Mouse (Mus musculus): Measurements from ENCODE around the gene Atg3. TPM values are rescaled to one million over a fixed set of nuclear protein-coding genes. Genes with fewer than 3 reads are reported as not detected.

Atg3 gene
- total RNA-seq, 1 experiment, result 14.0 TPM

- H3K4me1 ChIP-seq (ENCODE audit: control insufficient read depth in 2 of 2, insufficient read depth in 2 of 2, low read length in 2 of 2, poor library complexity in 1 of 2), result peaks cover 0 to 4% of the 10 kb centered on the region in 2 experiments; a peak in 2 of 4 replicates
- DNase-seq (ENCODE audit: low read depth, low spot score), result peak; percentile 2
- no peak overlapping the region for H3K4me3 ChIP-seq (ENCODE audit: insufficient read depth in 1 of 2, low read depth in 1 of 2, low read length in 2 of 2, poor library complexity in 1 of 2, severe bottlenecking in 1 of 2)
- TF ChIP-seq ZC3H11A (IDR thresholded peaks at IDR 0.05; ENCODE audit: borderline replicate concordance, low read depth, low read length) (no peak), MAFK (IDR thresholded peaks at IDR 0.05; ENCODE audit: insufficient read depth, low read depth, low read length) (no peak), ZNF384 (IDR thresholded peaks at IDR 0.05; ENCODE audit: low read depth, low read length) (no peak), CHD2 (IDR thresholded peaks at IDR 0.05; ENCODE audit: low read depth, low read length) (no peak), HCFC1 (IDR thresholded peaks at IDR 0.05; ENCODE audit: borderline replicate concordance, insufficient read depth, low read length) (no peak)
- no peaks in the 10 kb centered on the region for H3K9me3 ChIP-seq (ENCODE audit: control insufficient read depth, insufficient read depth, low read depth, low read length)
- in situ Hi-C loops (cut with MboI; ENCODE audit: low sequenced_read_pairs in 2 of 2, unreplicated experiment in 2 of 2), result no loop called here
- H3K36me3 ChIP-seq (ENCODE audit: control insufficient read depth, insufficient read depth, low read length, poor library complexity, severe bottlenecking), result no peaks in the 10 kb centered on the region
- no peak overlapping the region for H3K27ac ChIP-seq (ENCODE audit: insufficient read depth, low read depth, low read length, poor library complexity, severe bottlenecking)
- no peak overlapping the region for H3K9ac ChIP-seq (ENCODE audit: insufficient read depth, low read depth, low read length, poor library complexity, severe bottlenecking)
Observed at GRCm38 (mm10) chr16:45224431-45225008, 65.9 kb downstream of the Atg3 start.

- DNase-seq (ENCODE audit: low read depth, low spot score), result no peak
Observed at GRCm38 (mm10) chr16:45227002-45227401, 68.4 kb downstream of the Atg3 start.

GRCm38 (mm10) chr16:45231296-45231695 lies 72.7 kb downstream of the Atg3 start:
- no peak overlapping the region for H3K4me3 ChIP-seq (ENCODE audit: insufficient read depth in 1 of 2, low read depth in 1 of 2, low read length in 2 of 2, poor library complexity in 1 of 2, severe bottlenecking in 1 of 2)
- TF ChIP-seq CHD2 (IDR thresholded peaks at IDR 0.05; ENCODE audit: low read depth, low read length) (no peak), MAFK (IDR thresholded peaks at IDR 0.05; ENCODE audit: insufficient read depth, low read depth, low read length) (no peak), ZC3H11A (IDR thresholded peaks at IDR 0.05; ENCODE audit: borderline replicate concordance, low read depth, low read length) (no peak), HCFC1 (IDR thresholded peaks at IDR 0.05; ENCODE audit: borderline replicate concordance, insufficient read depth, low read length) (no peak), ZNF384 (IDR thresholded peaks at IDR 0.05; ENCODE audit: low read depth, low read length) (no peak)
- no peaks in the 10 kb centered on the region for H3K4me1 ChIP-seq (ENCODE audit: control insufficient read depth in 2 of 2, insufficient read depth in 2 of 2, low read length in 2 of 2, poor library complexity in 1 of 2)

More at GRCm38 (mm10) chr16:45227002-45227401, 68.4 kb downstream of the Atg3 start:
- Histone ChIP-seq H3K27ac (ENCODE audit: insufficient read depth, low read depth, low read length, poor library complexity, severe bottlenecking) (no peak overlapping the region), H3K4me1 (ENCODE audit: control insufficient read depth in 2 of 2, insufficient read depth in 2 of 2, low read length in 2 of 2, poor library complexity in 1 of 2) (peaks cover 0 to 4% of the 10 kb centered on the region in 2 experiments; a peak in 2 of 4 replicates), H3K9ac (ENCODE audit: insufficient read depth, low read depth, low read length, poor library complexity, severe bottlenecking) (no peak overlapping the region), H3K4me3 (ENCODE audit: insufficient read depth in 1 of 2, low read depth in 1 of 2, low read length in 2 of 2, poor library complexity in 1 of 2, severe bottlenecking in 1 of 2) (no peak overlapping the region), H3K36me3 (ENCODE audit: control insufficient read depth, insufficient read depth, low read length, poor library complexity, severe bottlenecking) (no peaks in the 10 kb centered on the region), H3K9me3 (ENCODE audit: control insufficient read depth, insufficient read depth, low read depth, low read length) (no peaks in the 10 kb centered on the region)
- in situ Hi-C loops (cut with MboI; ENCODE audit: low sequenced_read_pairs in 2 of 2, unreplicated experiment in 2 of 2), result no loop called here
- TF ChIP-seq ZNF384 (IDR thresholded peaks at IDR 0.05; ENCODE audit: low read depth, low read length) (no peak), MAFK (IDR thresholded peaks at IDR 0.05; ENCODE audit: insufficient read depth, low read depth, low read length) (no peak), CHD2 (IDR thresholded peaks at IDR 0.05; ENCODE audit: low read depth, low read length) (no peak)

GRCm38 (mm10) chr16:45233007-45233406 lies 74.4 kb downstream of the Atg3 start:
- in situ Hi-C loops (cut with MboI; ENCODE audit: low sequenced_read_pairs in 2 of 2, unreplicated experiment in 2 of 2), result no loop called here
- DNase-seq (ENCODE audit: low read depth, low spot score), result no peak
- H3K4me1 ChIP-seq (ENCODE audit: control insufficient read depth in 2 of 2, insufficient read depth in 2 of 2, low read length in 2 of 2, poor library complexity in 1 of 2), result no peaks in the 10 kb centered on the region
- no peaks in the 10 kb centered on the region for H3K9me3 ChIP-seq (ENCODE audit: control insufficient read depth, insufficient read depth, low read depth, low read length)
- H3K4me3 ChIP-seq (ENCODE audit: insufficient read depth in 1 of 2, low read depth in 1 of 2, low read length in 2 of 2, poor library complexity in 1 of 2, severe bottlenecking in 1 of 2), result no peak overlapping the region
- H3K36me3 ChIP-seq (ENCODE audit: control insufficient read depth, insufficient read depth, low read length, poor library complexity, severe bottlenecking), result no peaks in the 10 kb centered on the region
- TF ChIP-seq ZNF384 (IDR thresholded peaks at IDR 0.05; ENCODE audit: low read depth, low read length), result no peak
- TF ChIP-seq MAFK (IDR thresholded peaks at IDR 0.05; ENCODE audit: insufficient read depth, low read depth, low read length), result no peak
- TF ChIP-seq HCFC1 (IDR thresholded peaks at IDR 0.05; ENCODE audit: borderline replicate concordance, insufficient read depth, low read length), result no peak
- TF ChIP-seq CHD2 (IDR thresholded peaks at IDR 0.05; ENCODE audit: low read depth, low read length), result no peak
- TF ChIP-seq ZC3H11A (IDR thresholded peaks at IDR 0.05; ENCODE audit: borderline replicate concordance, low read depth, low read length), result no peak
- H3K27ac ChIP-seq (ENCODE audit: insufficient read depth, low read depth, low read length, poor library complexity, severe bottlenecking), result no peak overlapping the region
- no peak overlapping the region for H3K9ac ChIP-seq (ENCODE audit: insufficient read depth, low read depth, low read length, poor library complexity, severe bottlenecking)

More at GRCm38 (mm10) chr16:45231296-45231695, 72.7 kb downstream of the Atg3 start:
- no peak for DNase-seq (ENCODE audit: low read depth, low spot score)
- in situ Hi-C loops (cut with MboI; ENCODE audit: low sequenced_read_pairs in 2 of 2, unreplicated experiment in 2 of 2), result no loop called here
- Histone ChIP-seq H3K9me3 (ENCODE audit: control insufficient read depth, insufficient read depth, low read depth, low read length) (no peaks in the 10 kb centered on the region), H3K36me3 (ENCODE audit: control insufficient read depth, insufficient read depth, low read length, poor library complexity, severe bottlenecking) (no peaks in the 10 kb centered on the region), H3K9ac (ENCODE audit: insufficient read depth, low read depth, low read length, poor library complexity, severe bottlenecking) (no peak overlapping the region), H3K27ac (ENCODE audit: insufficient read depth, low read depth, low read length, poor library complexity, severe bottlenecking) (no peak overlapping the region)

Other genes starting within 250 kb of the Atg3 start
- gene Cd200r3, start 215.1 kb upstream of the Atg3 start, total RNA-seq (2012; rRNA removed), result not detected in 2 replicates
- 0.69 and 2.6 TPM in 2 replicates for gene Ccdc80, start 65.4 kb upstream of the Atg3 start, total RNA-seq (2012; rRNA removed)
- gene Slc35a5, start 79 bp upstream of the Atg3 start, total RNA-seq (2012; rRNA removed), result 9.3 and 10.0 TPM in 2 replicates
- 0.21 and 1.1 TPM in 2 replicates for gene Btla, start 65.5 kb downstream of the Atg3 start, total RNA-seq (2012; rRNA removed)